Mouse (Mus musculus) spleen, adult 2 months (tissue): ENCODE data around the gene Wdpcp. TPM values are rescaled to one million over a fixed set of nuclear protein-coding genes. Genes with fewer than 3 reads are reported as not detected.

Source experiments
- DNase-seq, 2 experiments: peaks; one replicate each; pipeline versions ENCODE4 v3.0.0 to v3.0.0-alpha.2; 2012 to 2021; ENCODE audit warnings: low spot score in 2 of 2, low read depth in 1 of 2
- H3K27ac ChIP-seq: fragments of 200-500 bp; 2 replicates; pipeline ENCODE4 v1.5.1; 2012; ENCODE audit warnings: low read length, inconsistent platforms; ENCODE audit not compliant: insufficient read depth
- H3K27me3 ChIP-seq: fragments of 200-500 bp; 2 replicates; pipeline ENCODE4 v1.6.1; 2012; ENCODE audit warnings: mild to moderate bottlenecking, moderate library complexity, low read length, inconsistent platforms; ENCODE audit not compliant: control insufficient read depth, insufficient read depth
- H3K36me3 ChIP-seq: fragments of 200-500 bp; 2 replicates; pipeline ENCODE4 v1.6.1; 2012; ENCODE audit warnings: mild to moderate bottlenecking, low read length, inconsistent platforms; ENCODE audit not compliant: control insufficient read depth, insufficient read depth
- H3K4me1 ChIP-seq: fragments of 200-500 bp; 2 replicates; pipeline ENCODE4 v1.6.1; 2011; ENCODE audit warnings: inconsistent platforms; ENCODE audit not compliant: control insufficient read depth, insufficient read depth, insufficient read length
- H3K4me3 ChIP-seq: fragments of 200-500 bp; 2 replicates; pipeline ENCODE4 v1.5.1; 2011; ENCODE audit warnings: mild to moderate bottlenecking, inconsistent platforms; ENCODE audit not compliant: insufficient read depth, insufficient read length; ENCODE audit errors: extremely low read depth
- CTCF ChIP-seq: fragments of 200-500 bp; IDR thresholded peaks from 2 replicates; pipeline ENCODE4 v1.5.1; 2011; ENCODE audit warnings: mild to moderate bottlenecking, inconsistent platforms; ENCODE audit not compliant: insufficient read depth, insufficient read length, insufficient replicate concordance; ENCODE audit errors: extremely low read depth
- POLR2A ChIP-seq: fragments of 200-500 bp; IDR thresholded peaks from 2 replicates; pipeline ENCODE4 v1.6.1; 2011; ENCODE audit warnings: low read depth, low read length, inconsistent platforms
- WGBS: fragments of 180-500 bp; shearing (Covaris S2); methylation state at CpG from one replicate; pipeline ENCODE4 v1.1.7; 2018; 5-methylcytosine and 5-hydroxymethylcytosine counted together
- polyA plus RNA-seq: library from polyadenylated mRNA; depleted of rRNA; stranded (reverse); fragments of >200 nt; gene quantifications from 2 replicates; pipeline ENCODE4 v1.2.3, GENCODE M21; 2012

Wdpcp gene
- polyA plus RNA-seq, 1 experiment: 1.4 TPM

DNA sequence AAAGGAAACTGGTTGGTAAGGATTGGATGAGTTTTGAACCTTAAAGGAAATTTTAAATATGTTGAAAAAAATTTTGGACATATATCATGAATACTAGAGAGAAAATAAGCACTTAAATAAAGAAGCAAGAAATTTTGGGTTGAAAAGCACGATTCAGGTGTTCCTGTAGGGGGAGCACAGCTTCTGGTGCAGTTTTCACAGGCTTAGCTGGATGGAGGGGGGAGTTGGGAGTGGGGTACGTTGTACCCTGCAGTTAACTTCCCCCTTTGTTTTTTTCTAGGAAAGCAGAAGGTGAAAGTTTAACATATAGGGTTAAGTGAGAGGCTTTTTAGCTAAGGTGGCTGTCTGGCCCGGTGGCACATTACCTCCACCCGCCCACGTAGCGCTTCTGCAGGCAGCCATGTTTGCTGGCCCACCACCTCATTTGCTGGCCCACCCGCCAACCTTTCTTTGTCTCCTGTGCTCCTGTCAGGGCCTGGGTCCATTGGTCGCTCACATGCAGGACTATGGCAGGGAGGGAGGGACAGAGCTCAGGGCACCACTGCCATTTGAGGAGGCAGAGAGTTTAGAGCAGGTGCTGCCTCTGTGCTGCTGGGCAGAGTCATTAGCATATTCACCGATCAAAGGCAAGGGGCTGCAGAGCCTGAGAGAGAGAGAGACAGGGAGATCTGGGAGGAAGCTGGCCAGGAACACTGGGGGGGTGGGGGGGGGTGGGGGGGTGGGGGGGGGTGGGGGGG is 62.3 kb downstream of the Wdpcp start:
- no peak for DNase-seq
- 78% methylated on average over 9 of the region's 9 CpGs for WGBS
- no peak for TF ChIP-seq POLR2A
- no peak for TF ChIP-seq CTCF

DNA sequence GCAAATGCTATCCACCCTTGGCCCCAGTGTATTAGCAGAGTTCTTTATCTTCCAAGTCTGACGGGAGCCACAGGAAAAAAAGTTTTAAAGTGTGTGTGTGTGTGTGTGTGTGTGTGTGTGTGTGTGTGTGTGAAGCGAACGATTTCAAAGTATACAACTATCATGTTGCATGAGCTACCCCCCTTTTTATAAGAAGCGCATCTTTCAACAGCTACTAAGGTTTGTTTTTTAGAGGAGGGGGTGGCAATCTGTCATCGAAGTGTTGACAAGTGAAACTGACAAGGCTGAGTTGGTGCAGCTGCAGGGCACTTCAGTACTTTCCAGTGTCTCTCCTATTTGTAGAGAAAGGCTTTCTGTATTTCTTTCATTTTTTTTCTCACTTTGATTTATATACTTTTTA is 66.3 kb downstream of the Wdpcp start:
- WGBS: 79% methylated on average over 5 of the region's 5 CpGs
- Histone ChIP-seq H3K27me3 (no peaks in the 10 kb centered on the region), H3K4me3 (no peak overlapping the region)

More for the DNA sequence above, 62.3 kb downstream of the Wdpcp start:
- Histone ChIP-seq H3K4me3 (no peak overlapping the region), H3K27ac (no peak overlapping the region), H3K4me1 (no peaks in the 10 kb centered on the region), H3K36me3 (no peaks in the 10 kb centered on the region), H3K27me3 (no peaks in the 10 kb centered on the region)

DNA sequence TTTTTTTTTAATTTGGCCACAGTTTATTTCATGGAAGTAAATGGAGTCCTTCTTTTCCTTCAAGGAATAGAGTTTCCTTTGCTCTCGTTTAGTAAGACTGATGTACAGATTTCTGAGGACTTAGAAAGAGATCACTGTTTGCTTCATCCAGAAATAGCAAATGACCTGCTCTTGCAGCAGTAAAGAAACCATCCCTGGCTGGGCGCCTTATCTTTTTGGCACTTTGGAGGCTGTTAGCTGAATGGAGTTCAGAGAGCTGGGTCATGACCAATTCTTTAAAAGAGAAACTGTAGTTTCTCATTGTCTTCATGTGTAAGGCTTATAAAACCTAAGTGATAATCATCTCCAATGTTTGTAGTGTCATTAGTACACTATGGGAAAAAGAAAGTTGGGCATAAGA is 67.5 kb downstream of the Wdpcp start:
- DNase-seq: no peak
- Histone ChIP-seq H3K4me1 (no peaks in the 10 kb centered on the region), H3K27ac (no peak overlapping the region), H3K36me3 (no peaks in the 10 kb centered on the region), H3K4me3 (no peak overlapping the region), H3K27me3 (no peaks in the 10 kb centered on the region)
- 72% methylated on average over 2 of the region's 2 CpGs for WGBS
- no peak for TF ChIP-seq POLR2A
- no peak for TF ChIP-seq CTCF

More for the DNA sequence above, 66.3 kb downstream of the Wdpcp start:
- no peak for DNase-seq
- Histone ChIP-seq H3K27ac (no peak overlapping the region), H3K36me3 (no peaks in the 10 kb centered on the region), H3K4me1 (no peaks in the 10 kb centered on the region)
- no peak for TF ChIP-seq CTCF
- TF ChIP-seq POLR2A: no peak

DNA sequence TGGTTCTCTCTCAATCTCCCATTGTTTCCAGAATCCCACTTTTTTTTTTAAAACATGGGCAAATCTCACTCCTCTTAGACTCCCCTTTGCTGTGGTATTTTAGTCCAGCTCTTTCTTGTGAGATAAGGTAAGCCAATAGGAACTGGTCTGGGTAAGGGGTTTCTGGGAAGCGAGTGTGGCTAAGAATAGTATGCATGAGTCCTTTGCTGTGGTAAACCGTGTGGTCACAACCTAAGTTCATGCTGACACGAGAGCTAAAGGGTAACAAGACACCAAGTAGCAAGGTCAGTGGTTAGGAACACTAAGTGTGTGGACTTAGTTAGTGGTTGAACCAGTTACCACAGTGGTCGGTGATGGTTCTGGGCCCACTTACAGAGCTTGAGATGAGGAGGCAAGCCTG is 72.2 kb downstream of the Wdpcp start:
- TF ChIP-seq POLR2A (no peak), CTCF (no peak)
- no peak overlapping the region for H3K4me3 ChIP-seq
- H3K36me3 ChIP-seq: no peaks in the 10 kb centered on the region
- no peaks in the 10 kb centered on the region for H3K27me3 ChIP-seq
- 51% methylated on average over 4 of the region's 4 CpGs for WGBS
- no peak for DNase-seq
- H3K27ac ChIP-seq: no peak overlapping the region
- H3K4me1 ChIP-seq: no peaks in the 10 kb centered on the region

DNA sequence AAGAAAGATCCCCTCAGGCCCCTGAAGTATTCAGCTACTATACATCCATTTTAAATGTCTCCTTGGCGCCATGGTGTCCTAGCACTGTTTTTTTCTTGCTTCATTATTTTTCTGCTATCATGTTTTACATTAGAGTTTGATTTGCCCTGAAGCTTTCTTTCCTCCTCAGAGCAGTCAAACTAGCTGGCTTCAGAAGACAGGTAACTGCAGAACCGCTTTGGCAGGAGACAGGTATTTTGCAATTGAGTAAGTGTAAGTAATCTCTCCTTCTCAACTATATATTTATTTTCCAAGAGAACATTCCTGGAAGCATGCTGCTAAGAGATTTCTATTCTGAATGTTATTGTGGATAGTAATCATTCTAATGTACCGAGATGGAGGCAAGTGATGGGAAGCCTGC is 74.1 kb downstream of the Wdpcp start:
- TF ChIP-seq CTCF: no peak
- no peak for TF ChIP-seq POLR2A
- DNase-seq: no peak
- Histone ChIP-seq H3K4me1 (no peaks in the 10 kb centered on the region), H3K27ac (no peak overlapping the region), H3K27me3 (no peaks in the 10 kb centered on the region), H3K36me3 (no peaks in the 10 kb centered on the region), H3K4me3 (no peak overlapping the region)
- 91% methylated on average over 3 of the region's 3 CpGs for WGBS

DNA sequence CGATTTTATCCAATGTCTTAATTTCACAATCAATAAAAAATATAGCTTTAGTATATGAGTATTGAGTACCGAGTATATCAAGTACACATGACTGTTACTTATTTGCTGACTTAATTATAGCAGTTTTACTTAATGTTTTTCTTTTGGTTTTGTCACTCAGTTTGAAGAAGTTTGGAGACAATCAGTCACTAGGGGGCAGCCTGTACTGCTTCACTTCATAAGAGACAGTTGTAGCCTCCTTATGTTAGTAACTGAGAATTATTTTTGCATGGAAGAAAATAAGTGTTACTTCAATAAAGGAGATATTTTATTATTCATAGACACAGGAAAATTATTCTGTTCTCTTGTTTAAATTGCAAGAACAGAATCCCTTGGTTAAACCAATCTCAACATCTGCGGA is 87.0 kb downstream of the Wdpcp start:
- Histone ChIP-seq H3K4me3 (no peak overlapping the region), H3K27me3 (no peaks in the 10 kb centered on the region), H3K27ac (no peak overlapping the region), H3K36me3 (no peaks in the 10 kb centered on the region), H3K4me1 (no peaks in the 10 kb centered on the region)
- TF ChIP-seq CTCF (no peak), POLR2A (no peak)
- DNase-seq: no peak
- 83% methylated on average over 3 of the region's 3 CpGs for WGBS

DNA sequence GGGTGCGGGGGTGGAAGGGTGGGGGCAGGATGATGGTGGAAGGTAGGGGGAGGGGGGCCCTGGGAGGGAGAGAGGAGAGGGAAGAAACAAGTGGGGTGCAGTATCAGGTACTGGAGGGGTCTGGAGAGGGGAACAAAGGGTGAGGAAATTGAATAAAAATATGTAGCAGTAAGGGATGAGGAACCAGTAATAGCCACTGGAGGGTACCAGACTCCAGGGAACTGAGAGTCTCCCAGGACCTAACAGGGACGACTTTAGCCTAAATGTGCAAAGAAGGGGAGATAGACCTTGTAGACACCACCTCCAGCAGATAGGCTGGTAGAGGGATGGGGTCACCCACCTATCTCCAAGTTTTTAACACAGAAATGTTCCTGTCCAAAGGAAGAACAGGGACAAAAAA is 105.0 kb downstream of the Wdpcp start:
- TF ChIP-seq CTCF: no peak
- no peak for TF ChIP-seq POLR2A
- 68% methylated on average over 2 of the region's 2 CpGs for WGBS
- Histone ChIP-seq H3K4me3 (no peak overlapping the region), H3K36me3 (no peaks in the 10 kb centered on the region), H3K27ac (no peak overlapping the region), H3K4me1 (no peaks in the 10 kb centered on the region), H3K27me3 (no peaks in the 10 kb centered on the region)
- DNase-seq: no peak
